Mouse (Mus musculus) liver, adult 2 months (tissue): ENCODE measurements at regions not wholly inside any gene's neighbourhood (a gene's known extent, or its start where the extent isn't known, plus 50 kb on each side); places are given as distances from the start of the nearest gene placed in this dataset.

Experiments used
- CTCF ChIP-seq: fragments of 200-500 bp; IDR thresholded peaks from 2 replicates; pipeline ENCODE4 v1.5.1; 2011; ENCODE audit warnings: low read depth, low read length, control low read depth
- POLR2A ChIP-seq: fragments of 200-500 bp; IDR thresholded peaks from 2 replicates; pipeline ENCODE4 v1.6.1; 2011; ENCODE audit warnings: low read length, control low read depth; ENCODE audit not compliant: insufficient read depth; ENCODE audit errors: extremely low read depth

- no peak for TF ChIP-seq CTCF
- TF ChIP-seq POLR2A, result no peak
Observed at GRCm38 (mm10) chr1:80091350-80091749, 126.9 kb downstream of the Fam124b start.
